Mouse (Mus musculus): ENCODE data around the gene Gm45717. TPM values are rescaled to one million over a fixed set of nuclear protein-coding genes. Genes with fewer than 3 reads are reported as not detected.

Gene Gm45717
- total and polyA plus RNA-seq, 3 experiments = not detected

- H3K27me3 ChIP-seq (ENCODE audit: control insufficient read depth, insufficient read depth, low read length) = no peaks in the 10 kb centered on the region
- WGBS = 80% methylated on average over 5 of the region's 5 CpGs
Measured at GRCm38 (mm10) chr7:140960026-140960425, 4.3 kb upstream of the Gm45717 start.

GRCm38 (mm10) chr7:140959181-140959901 lies 3.6 kb upstream of the Gm45717 start:
- Histone ChIP-seq H3K36me3 (ENCODE audit: control insufficient read depth, insufficient read depth, low read length) (peaks cover 3% of the 10 kb centered on the region; the same call in 1 of the 2 replicates), H3K27me3 (ENCODE audit: control insufficient read depth, insufficient read depth, low read length) (no peaks in the 10 kb centered on the region), H3K79me2 (replicated peaks; ENCODE audit: control insufficient read depth, insufficient read depth, low read length) (no peaks in the 10 kb centered on the region), H3K4me3 (no peak overlapping the region), H3K9ac (ENCODE audit: low read depth, low read length) (peak overlapping the region; percentile 58), H3K27ac (peak overlapping the region; percentile 55), H3K4me1 (ENCODE audit: control insufficient read depth, insufficient read depth, low read length) (peaks cover 12% of the 10 kb centered on the region)
- peak; percentile 61 to 73 for DNase-seq
- 15% methylated on average over 9 of the region's 9 CpGs for WGBS
- TF ChIP-seq POLR2A (IDR thresholded peaks at IDR 0.05; ENCODE audit: insufficient read depth, low read depth, low read length) = no peak
- TF ChIP-seq EP300 (IDR thresholded peaks at IDR 0.05; ENCODE audit: insufficient read depth, low read depth, low read length) = no peak
- peak; percentile 76 for TF ChIP-seq CTCF (IDR thresholded peaks at IDR 0.05)
- intact Hi-C loops (cut with DNase I) = loop anchor here (1.0 to 5.0 kb wide), 4 partner anchors 50 to 215 kb away; no protein-coding TSS in a partner anchor

More at GRCm38 (mm10) chr7:140960026-140960425, 4.3 kb upstream of the Gm45717 start:
- Histone ChIP-seq H3K9ac (ENCODE audit: low read depth, low read length) (no peak overlapping the region), H3K27ac (peak overlapping the region; percentile 55; the same call in 1 of the 2 replicates), H3K36me3 (ENCODE audit: control insufficient read depth, insufficient read depth, low read length) (peaks cover 3% of the 10 kb centered on the region; the same call in 1 of the 2 replicates), H3K4me3 (no peak overlapping the region), H3K4me1 (ENCODE audit: control insufficient read depth, insufficient read depth, low read length) (peaks cover 12% of the 10 kb centered on the region), H3K79me2 (replicated peaks; ENCODE audit: control insufficient read depth, insufficient read depth, low read length) (no peaks in the 10 kb centered on the region)
- TF ChIP-seq EP300 (IDR thresholded peaks at IDR 0.05; ENCODE audit: insufficient read depth, low read depth, low read length) = no peak
- intact Hi-C loops (cut with DNase I) = no loop called here
- DNase-seq = no peak

- peaks cover 3% of the 10 kb centered on the region; the same call in 1 of the 2 replicates for H3K36me3 ChIP-seq (ENCODE audit: control insufficient read depth, insufficient read depth, low read length)
- H3K9ac ChIP-seq (ENCODE audit: low read depth, low read length) = peak overlapping the region; percentile 29; the same call in 1 of the 2 replicates
- WGBS = 38% methylated on average over 6 of the region's 6 CpGs
- H3K4me3 ChIP-seq = no peak overlapping the region
- intact Hi-C loops (cut with DNase I) = loop anchor here (5.0 kb wide), 1 partner anchor 49 kb away; no protein-coding TSS in a partner anchor
- DNase-seq = no peak
- peak overlapping the region; percentile 95 for H3K27ac ChIP-seq
- no peaks in the 10 kb centered on the region for H3K27me3 ChIP-seq (ENCODE audit: control insufficient read depth, insufficient read depth, low read length)
- peaks cover 24% of the 10 kb centered on the region for H3K4me1 ChIP-seq (ENCODE audit: control insufficient read depth, insufficient read depth, low read length)
- no peaks in the 10 kb centered on the region for H3K79me2 ChIP-seq (replicated peaks; ENCODE audit: control insufficient read depth, insufficient read depth, low read length)
- TF ChIP-seq POLR2A (IDR thresholded peaks at IDR 0.05; ENCODE audit: insufficient read depth, low read depth, low read length) = peak; percentile 48
- TF ChIP-seq CTCF (IDR thresholded peaks at IDR 0.05) = no peak
Measured at GRCm38 (mm10) chr7:140956556-140956869, 776 bp upstream of the Gm45717 start.

GRCm38 (mm10) chr7:140955342-140955741 lies 395 bp downstream of the Gm45717 start:
- no peak for DNase-seq
- H3K79me2 ChIP-seq (replicated peaks; ENCODE audit: control insufficient read depth, insufficient read depth, low read length) = no peaks in the 10 kb centered on the region
- H3K27ac ChIP-seq = peak overlapping the region; percentile 95
- peak overlapping the region; percentile 67 for H3K9ac ChIP-seq (ENCODE audit: low read depth, low read length)
- H3K4me3 ChIP-seq = peak overlapping the region; percentile 69
- intact Hi-C loops (cut with DNase I) = loop anchor here (5.0 kb wide), 1 partner anchor 48 kb away; no protein-coding TSS in a partner anchor
- no peak for TF ChIP-seq EP300 (IDR thresholded peaks at IDR 0.05; ENCODE audit: insufficient read depth, low read depth, low read length)
- no peak for TF ChIP-seq CTCF (IDR thresholded peaks at IDR 0.05)
- no peak for TF ChIP-seq POLR2A (IDR thresholded peaks at IDR 0.05; ENCODE audit: insufficient read depth, low read depth, low read length)
- peaks cover 34% of the 10 kb centered on the region for H3K4me1 ChIP-seq (ENCODE audit: control insufficient read depth, insufficient read depth, low read length)
- H3K27me3 ChIP-seq (ENCODE audit: control insufficient read depth, insufficient read depth, low read length) = no peaks in the 10 kb centered on the region
- peaks cover 3% of the 10 kb centered on the region; the same call in 1 of the 2 replicates for H3K36me3 ChIP-seq (ENCODE audit: control insufficient read depth, insufficient read depth, low read length)
- 13% methylated on average over 17 of the region's 17 CpGs for WGBS

- intact Hi-C loops (cut with DNase I) = loop anchor here (5.0 kb wide), 1 partner anchor 47 kb away; no protein-coding TSS in a partner anchor
- peak overlapping the region; percentile 67 for H3K9ac ChIP-seq (ENCODE audit: low read depth, low read length)
- peaks cover 3% of the 10 kb centered on the region; the same call in 1 of the 2 replicates for H3K36me3 ChIP-seq (ENCODE audit: control insufficient read depth, insufficient read depth, low read length)
- peaks cover 39% of the 10 kb centered on the region for H3K4me1 ChIP-seq (ENCODE audit: control insufficient read depth, insufficient read depth, low read length)
- H3K27ac ChIP-seq = peak overlapping the region; percentile 95
- H3K4me3 ChIP-seq = peak overlapping the region; percentile 69
- 17% methylated on average over 9 of the region's 9 CpGs for WGBS
- TF ChIP-seq CTCF (IDR thresholded peaks at IDR 0.05) (no peak), POLR2A (IDR thresholded peaks at IDR 0.05; ENCODE audit: insufficient read depth, low read depth, low read length) (no peak), EP300 (IDR thresholded peaks at IDR 0.05; ENCODE audit: insufficient read depth, low read depth, low read length) (no peak)
- H3K79me2 ChIP-seq (replicated peaks; ENCODE audit: control insufficient read depth, insufficient read depth, low read length) = 0 out of 2 replicates have a peak, but pooled peaks cover 2% of the 10 kb centered on the region
- DNase-seq = peak in 1 of 2 experiments; percentile 46
- H3K27me3 ChIP-seq (ENCODE audit: control insufficient read depth, insufficient read depth, low read length) = no peaks in the 10 kb centered on the region
Measured at GRCm38 (mm10) chr7:140954733-140955071, 1.0 kb downstream of the Gm45717 start.
